Mouse (Mus musculus): ENCODE data around the gene Stpg3.

GRCm38 (mm10) chr2:25177076-25177475 lies 37.4 kb downstream of the Stpg3 start:
- TF ChIP-seq CTCF (IDR thresholded peaks at IDR 0.05; ENCODE audit: borderline replicate concordance, control insufficient read depth, extremely low read depth, insufficient read depth, low read length, poor library complexity) (no peak), POLR2A (IDR thresholded peaks at IDR 0.05; ENCODE audit: control insufficient read depth, extremely low read depth, insufficient read depth, low read length, poor library complexity) (no peak)

All from thymus, adult 2 months (tissue).